Mouse (Mus musculus) bone marrow macrophage, adult 2 months (primary cell): Measurements from ENCODE around the gene Skiv2l.

ENCODE experiments used
- CTCF ChIP-seq: IDR thresholded peaks from 2 replicates; pipeline ENCODE4 v1.5.1; 2012; ENCODE audit warnings: low read depth, mild to moderate bottlenecking, low read length, moderate library complexity
- POLR2A ChIP-seq: IDR thresholded peaks from 2 replicates; pipeline ENCODE4 v1.6.1; 2012; ENCODE audit warnings: mild to moderate bottlenecking, low read depth, low read length, borderline replicate concordance

GRCm38 (mm10) chr17:34887942-34888341, 37.9 kb upstream of the Skiv2l start:
- TF ChIP-seq CTCF (no peak), POLR2A (no peak)
